Mouse (Mus musculus): Measurements from ENCODE around the gene Myo10.

- no peak for TF ChIP-seq POLR2A (IDR thresholded peaks at IDR 0.05; ENCODE audit: control insufficient read depth, extremely low read depth, insufficient read depth, low read length, poor library complexity)
- no peak for TF ChIP-seq CTCF (IDR thresholded peaks at IDR 0.05; ENCODE audit: borderline replicate concordance, control insufficient read depth, extremely low read depth, insufficient read depth, low read length, poor library complexity)
These were observed 158.7 kb downstream of the Myo10 start for GRCm38 (mm10) chr15:25781053-25781452.
